Mouse (Mus musculus) stomach, postnatal 0 days (tissue): ENCODE data around the gene Olfr1180.

Experiments
- CTCF ChIP-seq: IDR thresholded peaks from 2 replicates; pipeline ENCODE4 v1.5.1; 2016; ENCODE audit warnings: antibody characterized with exemption, low read depth, mild to moderate bottlenecking, moderate library complexity
- EP300 ChIP-seq: optimal IDR thresholded peaks from 2 replicates; pipeline ENCODE3; 2016; ENCODE audit warnings: antibody characterized with exemption

GRCm38 (mm10) chr2:88406353-88406752, 12.6 kb downstream of the Olfr1180 start, which contains the start of gene Olfr1179:
- TF ChIP-seq CTCF = no peak
- TF ChIP-seq EP300 = no peak
